Mouse (Mus musculus) spleen, postnatal 10 days (tissue): Measurements from ENCODE around the gene Ecm1.

Experiments
- DNase-seq, 2 experiments: peaks; one replicate each; pipeline ENCODE4 v3.0.0; 2021 to 2022; ENCODE audit warnings: low spot score in 2 of 2

Gene Ecm1

DNA sequence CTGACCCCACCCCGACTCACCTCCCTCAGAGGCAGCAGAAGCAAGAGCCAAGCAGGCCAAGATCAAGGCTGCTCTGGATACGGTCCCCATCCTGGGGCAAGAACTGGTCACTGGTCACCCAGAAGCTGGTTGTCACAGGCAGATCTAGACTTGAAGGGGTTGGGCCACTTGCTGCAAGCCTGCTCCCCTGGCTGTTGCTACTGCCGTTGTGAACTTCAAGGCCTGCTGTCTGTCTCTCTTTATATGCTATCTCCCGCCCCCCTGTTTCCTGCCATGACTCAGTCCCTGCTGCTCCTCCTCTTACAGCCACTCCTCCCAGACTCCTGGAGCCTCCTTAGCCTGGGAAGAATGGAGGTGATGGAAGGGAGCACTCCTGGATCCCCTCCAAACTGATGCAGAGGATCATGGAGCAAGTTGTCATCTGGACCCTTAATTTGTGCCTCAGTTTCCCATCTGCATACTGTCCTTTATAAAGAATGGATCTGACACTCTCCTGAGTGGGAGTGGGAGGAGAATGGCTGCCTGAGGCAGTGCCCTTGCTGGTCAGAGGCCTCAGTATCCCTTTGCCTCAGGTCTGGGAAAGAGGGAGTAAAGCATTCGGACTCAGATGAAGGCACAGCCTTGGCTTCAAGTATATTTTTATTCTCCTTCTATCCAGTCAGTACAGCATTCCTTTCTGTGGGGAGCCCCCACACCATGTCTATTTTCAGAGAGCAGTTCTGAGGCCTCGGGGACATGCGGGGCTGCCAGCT lies at the start of gene Ecm1:
Gene Ecm1 (minus strand): TSS at position 217 of the 752 bp plus-strand sequence.
- peak in 1 of 2 experiments; percentile 39 for DNase-seq

DNA sequence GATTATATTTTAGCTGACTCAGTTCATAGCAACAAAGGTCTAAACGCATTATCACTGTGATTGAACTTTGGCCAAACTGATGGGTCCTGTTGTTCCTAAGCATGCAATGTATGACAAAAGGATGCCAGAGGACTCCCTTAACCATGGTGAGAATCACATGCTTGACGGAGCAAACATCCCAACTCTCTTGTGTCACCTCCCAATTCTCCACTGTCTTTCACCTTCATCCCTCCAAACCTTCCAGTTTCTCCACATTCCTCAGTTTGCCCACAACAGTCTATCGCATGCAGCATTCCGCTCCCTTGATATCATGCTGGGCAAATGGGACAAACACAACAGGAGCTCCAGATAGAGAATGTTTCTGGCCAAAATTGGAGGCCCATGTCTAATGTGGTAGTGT lies 46.1 kb upstream of the Ecm1 start:
- DNase-seq, result no peak

DNA sequence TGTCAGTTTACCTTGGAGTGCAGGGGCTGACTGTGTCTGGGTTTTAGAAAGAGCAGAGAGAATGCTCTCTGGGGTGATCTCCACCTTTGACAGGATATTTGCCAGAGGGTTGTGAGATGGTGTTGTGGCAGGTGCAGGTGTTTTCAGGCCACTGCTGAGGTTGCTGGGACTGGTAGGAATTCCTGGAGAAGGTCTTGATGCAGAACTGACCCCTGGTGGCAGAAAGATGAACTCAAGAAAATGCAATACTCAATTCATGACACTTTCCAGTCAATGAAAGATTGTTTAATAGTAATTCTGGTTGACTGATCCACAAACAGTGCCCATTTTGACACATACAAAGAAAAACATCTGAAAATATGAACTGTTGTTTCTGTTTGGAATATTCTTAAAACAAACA lies 32.6 kb upstream of the Ecm1 start:
- DNase-seq, result peak in 1 of 2 experiments; percentile 52

DNA sequence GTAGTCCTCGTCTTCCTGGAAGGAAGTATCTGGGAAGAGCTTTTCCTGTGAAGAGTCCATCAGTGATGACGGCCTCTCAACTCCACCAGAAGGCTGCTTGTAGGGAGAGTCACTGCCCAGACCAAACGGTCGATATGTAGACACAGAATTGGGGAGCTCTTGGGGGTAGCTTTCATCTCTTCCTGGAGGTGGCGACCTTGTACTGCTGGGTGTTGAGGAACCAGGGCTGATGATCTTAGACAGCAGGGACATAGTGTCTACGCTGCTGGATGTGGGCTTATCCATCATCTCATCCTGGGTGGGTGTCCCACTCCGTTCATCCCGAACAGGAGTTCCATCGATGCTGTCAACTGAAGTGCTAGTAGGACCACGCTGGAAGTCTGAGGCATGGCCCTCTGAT lies 26.2 kb upstream of the Ecm1 start:
- no peak for DNase-seq

DNA sequence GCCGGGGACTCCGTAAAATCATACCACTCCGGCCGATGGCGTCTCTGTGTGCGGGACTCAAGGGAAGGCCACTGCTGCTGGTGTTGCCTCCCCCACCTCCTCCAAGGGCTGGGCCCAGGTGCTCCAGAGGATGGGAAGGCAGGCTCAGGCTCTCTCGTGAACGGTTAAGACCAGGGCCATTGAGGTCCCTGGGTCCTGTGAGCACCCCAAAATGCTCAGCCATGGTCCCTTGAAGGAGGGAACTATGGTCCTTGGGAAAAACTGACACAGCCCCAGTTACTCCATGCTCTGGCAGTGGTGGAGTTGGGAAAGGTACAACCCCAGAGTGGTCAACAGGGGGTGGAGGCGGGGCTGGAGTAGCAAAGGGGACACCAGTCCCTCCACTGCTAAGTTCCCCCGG lies 24.4 kb upstream of the Ecm1 start:
- DNase-seq, result no peak

DNA sequence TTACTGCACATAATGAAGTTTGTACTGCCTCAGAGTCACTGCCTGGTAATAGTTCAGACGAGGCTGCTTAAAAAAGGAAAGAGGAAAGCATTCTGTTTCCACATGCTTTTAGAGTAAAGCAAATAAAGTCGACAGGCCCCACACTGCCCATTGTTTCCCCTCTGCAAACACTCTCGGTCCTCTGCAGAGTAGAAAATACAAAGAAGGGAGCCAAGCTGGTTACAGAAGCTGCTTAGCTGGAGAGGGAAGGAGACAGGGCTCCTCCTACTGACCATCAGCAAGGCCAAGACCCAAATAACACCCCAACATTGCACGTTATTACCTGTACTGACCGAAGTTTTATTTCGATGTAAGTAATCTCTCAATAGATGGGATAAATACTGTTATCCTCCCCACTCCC lies 23.6 kb upstream of the Ecm1 start:
- no peak for DNase-seq

DNA sequence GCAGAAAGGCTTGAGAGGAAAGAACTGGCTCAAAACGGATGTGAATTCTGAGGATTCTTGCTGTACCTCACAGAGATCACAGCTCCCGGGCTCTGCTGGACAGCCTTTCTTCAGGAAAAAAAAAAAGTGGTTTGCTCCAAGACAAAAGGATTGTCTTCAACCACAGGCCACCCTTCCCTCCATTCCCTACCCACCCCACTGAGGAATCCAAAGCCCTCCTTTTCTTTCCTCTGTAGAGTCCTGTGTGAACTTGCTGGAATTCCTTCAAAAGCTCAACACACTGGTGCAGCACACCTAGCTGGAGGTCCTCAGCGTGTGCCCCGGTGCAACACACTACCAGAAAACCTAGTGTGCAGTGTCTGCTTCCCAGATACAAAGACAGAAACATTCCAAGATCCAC lies 22.4 kb upstream of the Ecm1 start:
- DNase-seq, result no peak

DNA sequence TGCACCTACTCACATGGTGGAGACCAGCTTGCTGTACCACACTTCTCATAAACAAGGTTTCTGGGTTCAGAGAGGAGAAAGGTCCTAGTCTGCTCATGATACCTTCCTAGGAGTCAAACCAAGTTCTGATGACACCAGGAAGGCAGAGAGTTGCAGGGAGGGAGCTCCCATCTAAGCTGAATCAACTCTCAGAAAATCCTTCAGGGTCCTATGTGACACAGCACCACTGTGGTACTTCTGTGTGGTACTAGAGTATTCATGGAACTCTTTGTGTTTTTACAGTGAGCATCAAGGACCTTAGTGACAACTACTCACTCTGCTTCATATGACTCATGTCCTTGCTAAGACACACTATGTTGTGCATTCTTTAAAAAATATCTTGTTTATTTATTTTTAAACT lies 21.3 kb upstream of the Ecm1 start:
- DNase-seq, result no peak

DNA sequence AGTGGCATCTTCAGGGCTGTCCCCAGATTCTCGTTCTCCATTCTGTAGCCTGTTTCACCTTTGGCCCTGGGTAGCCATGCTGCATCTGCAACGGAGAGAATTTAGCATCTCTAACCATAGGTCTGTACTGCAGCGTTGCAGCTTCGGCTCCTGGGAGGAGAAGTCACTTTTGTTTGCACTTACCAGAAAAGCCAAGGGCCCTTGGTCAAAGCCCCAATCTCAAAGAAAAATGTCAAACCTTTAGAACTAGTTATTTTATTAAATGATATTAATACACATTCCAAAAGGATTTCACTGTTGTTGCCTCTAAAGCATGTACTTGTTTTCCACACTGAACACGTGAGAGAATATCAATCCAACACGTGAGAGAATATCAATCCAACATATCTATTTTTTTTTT lies 20.7 kb upstream of the Ecm1 start, which contains the start of gene Tars2:
Gene Tars2 (minus strand): TSS at position 101 of the 400 bp plus-strand sequence.
- no peak for DNase-seq

DNA sequence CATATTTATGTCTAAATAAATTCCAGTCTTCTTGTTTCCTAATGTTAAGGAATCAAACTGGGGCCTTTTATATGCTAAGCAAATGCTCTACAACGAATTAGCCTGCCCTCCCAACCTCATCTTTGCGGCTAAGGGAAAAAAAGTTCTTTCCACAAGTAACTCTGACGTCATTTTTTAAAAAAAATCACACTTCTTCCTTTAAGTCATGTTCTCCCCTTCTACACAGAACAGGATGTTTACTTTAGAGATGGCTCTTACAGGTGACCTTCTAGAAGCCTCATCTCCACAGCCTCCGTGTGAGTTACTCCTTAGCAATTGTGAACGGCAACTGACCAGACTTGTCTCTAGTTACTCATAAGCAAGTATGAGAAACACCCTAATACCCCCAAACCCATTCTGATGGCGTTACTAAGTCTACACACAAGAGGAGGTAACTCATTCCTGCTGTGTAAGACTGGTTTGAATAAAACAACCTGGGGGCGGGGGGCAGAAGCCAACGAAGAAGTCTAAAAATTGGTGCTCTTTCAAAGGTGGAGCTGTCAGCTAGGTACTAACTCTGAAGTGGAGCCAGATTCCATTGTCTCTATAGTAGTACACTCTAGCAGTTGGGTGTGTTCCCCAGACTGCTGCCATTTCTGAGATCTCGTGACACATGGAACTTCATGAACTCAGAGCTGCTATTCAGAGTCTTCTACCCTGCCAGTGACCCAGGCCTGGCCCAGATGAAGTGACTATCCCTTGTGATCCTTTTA lies 19.3 kb upstream of the Ecm1 start:
- no peak for DNase-seq

DNA sequence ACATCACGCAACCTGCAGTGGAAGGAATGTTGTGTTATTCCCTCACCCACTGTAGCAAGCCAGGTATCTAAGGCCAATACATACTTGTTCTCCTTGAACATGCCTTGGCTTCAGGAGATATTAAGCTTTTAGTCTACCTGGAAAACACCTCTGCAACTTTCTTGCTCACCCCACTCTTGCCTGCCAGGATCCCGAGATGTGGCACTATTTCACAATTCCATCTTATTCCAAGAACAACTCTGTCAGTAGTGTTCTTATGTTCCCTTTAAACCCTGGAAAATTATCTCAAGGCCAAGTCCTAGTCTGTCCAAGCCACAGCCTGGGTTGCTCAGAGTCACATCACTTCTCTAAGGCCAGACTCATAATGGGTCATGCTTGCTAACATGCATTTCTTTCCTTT lies 17.4 kb upstream of the Ecm1 start:
- DNase-seq, result no peak

DNA sequence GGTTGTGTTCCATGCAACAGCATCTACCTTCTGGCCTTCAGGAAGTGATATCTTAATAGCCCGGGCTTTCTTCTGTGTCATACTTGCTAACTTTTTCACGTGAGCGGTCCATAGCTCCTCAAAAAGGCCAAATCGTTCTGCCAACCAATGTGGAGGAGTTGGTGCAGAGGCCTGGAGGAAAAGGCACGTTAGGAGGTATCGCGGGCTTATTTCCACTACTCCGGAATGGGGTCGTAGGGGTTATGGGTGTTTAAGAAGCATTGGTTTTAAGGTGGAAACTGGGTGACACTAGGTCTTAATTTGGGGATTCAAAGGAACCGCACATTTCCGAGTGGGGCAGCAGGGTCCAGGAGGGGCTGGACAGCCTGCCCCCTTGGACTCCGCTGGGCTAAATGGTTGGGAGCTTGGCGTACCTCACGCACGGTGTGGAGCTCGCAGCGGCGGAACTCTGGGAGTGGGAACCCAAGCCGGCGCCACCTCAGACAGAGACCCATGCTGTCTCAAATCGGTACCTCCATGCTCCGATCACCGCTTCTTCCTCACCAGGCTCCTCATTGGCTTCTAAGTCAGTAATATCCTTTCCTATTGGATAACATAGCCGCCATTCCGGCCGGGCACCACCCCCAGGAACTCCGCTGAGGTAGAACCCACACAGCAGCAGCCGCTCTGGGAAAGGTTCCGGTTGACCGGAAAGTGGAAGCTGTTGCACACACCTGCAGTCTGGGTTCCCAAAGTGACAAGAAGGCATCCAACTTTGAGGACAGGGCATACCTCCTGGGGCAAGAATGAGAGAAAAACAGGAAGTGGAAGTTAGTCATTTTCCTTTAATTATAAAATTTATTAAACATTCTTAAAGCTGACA lies 15.2 kb upstream of the Ecm1 start:
- peak; percentile 84 to 90 for DNase-seq

DNA sequence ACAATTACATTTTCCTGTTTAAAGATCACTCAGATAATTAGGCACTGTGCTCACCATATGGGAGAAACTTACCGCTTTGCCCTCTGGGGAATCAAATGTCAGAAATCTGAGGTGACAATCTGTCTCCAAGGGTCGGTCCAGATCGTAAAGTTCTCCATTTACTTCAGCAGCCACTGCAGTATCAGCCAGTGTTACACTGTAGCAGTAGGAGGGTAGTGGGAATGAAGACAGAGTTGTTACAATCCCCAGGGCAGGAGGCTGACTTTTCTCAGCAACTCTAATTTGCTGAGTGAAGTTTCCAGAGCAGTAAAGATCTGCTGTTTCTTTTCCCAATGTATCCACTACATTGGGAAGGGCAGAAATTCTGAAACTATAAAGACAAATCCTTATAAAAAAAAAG lies 13.6 kb upstream of the Ecm1 start:
- DNase-seq, result no peak

DNA sequence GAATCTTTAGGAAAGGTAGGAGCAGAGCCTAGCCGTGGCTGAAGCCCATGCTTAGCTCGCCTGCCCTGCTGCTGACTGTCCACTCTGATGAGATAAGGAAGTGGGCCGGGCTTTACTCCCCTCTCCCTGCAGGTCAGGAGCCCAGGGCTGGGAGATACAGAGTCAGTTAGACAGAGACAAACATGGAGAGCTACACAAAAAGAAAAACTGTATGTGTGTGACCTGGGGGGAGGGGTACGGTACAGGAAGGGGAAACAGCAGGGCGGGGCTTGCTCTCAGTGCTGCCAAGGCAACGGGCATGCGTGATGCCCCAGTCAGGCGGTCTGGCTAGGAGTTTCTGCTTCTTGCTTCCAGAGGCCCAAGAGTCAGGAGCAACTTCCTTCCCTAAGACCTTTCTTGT lies 1.0 kb upstream of the Ecm1 start:
- DNase-seq, result peak in 1 of 2 experiments; percentile 63

DNA sequence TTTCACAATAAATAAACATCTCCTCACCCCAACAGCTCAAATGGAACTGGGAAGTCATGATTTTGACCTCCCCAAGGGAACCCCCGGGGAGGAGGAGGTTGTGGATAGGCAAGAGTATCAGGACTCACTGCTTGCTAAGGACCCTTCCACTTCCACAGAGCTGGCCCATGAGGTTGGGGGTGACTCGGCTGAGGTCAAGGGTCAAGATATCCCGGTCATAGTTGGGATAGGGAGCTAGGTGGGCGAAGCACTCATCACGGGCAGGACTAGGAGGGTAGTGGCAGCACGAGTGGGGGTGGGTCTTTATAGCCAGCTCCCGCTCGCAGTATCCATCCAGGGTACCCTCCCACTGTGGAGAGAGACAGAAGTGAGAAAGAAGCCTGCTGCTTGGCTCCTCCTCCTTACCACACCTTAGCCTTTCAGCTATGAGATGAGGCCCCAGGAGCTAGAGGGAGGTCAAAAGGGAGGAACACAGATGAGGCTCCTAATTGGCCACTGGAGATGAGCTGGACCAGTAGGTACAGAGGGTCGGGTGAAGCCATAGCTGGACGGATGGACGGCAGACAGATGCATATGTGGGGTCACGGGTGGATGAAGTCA lies 4.2 kb downstream of the Ecm1 start:
- DNase-seq, result no peak

DNA sequence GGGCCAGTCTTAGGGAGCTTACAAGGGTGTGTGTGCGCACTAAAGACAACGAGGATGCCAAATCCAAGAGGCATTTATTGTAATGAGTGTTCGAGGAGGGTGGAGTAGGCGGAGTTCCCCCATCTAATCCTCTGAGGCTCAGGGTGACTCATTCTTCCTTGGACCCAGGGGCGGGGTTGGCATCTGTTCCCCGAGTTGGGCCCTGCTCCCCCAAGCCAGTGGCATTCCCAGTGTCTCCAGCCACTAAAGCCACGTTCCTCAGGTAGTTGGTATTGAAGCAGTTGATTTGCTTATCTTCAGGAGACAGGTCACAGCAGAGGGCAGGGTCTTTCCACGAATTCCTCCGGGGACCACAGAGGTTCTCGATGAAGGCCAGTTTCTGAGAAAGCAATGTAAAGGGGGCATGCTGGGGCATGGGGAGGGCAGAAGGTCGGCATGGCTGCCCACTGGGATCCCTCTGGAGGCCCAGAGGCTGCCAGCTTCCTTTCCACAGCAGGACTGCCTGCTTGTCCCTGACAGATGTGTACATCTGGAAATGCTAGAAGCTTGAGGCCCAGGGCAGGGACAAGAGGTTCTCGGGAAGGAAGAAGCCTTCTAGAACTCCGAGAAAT lies 5.2 kb downstream of the Ecm1 start:
- no peak for DNase-seq

DNA sequence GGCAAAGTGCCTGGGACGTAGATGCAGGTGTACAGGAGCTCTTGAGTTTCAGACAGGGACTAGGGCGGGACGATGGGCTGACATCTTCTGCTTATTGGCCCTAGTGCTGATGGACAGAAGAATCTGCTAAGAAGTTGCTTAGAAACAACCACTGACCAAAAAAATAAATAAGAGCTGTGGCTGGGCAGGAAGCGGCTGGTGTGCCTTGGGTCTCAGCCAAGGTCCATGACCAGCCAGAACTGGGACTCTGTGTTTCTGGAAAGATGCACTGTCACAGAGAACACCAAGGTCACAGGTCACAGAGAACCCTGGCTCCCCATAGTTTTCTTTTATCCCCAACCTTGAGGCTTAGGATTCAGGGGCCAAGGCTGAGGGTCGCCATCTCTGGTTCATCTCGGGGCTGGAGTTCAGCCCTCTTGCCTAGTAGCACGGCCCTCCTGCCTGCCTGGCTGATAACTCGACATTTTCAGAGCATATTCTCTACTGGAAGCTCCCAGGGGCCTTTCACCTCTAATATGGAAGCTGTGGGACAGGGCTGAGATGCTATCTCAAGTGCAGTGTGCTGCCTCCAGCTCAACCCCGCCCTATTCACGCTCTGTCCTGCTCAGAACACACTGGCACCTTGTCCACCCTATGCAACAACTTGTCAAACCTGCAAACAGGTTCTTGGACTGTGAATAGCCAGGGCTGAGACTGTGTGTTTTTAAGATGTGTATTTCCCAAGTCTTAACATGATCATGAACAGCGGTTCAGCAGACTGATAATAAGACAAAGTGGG lies 6.4 kb downstream of the Ecm1 start:
- DNase-seq, result no peak

DNA sequence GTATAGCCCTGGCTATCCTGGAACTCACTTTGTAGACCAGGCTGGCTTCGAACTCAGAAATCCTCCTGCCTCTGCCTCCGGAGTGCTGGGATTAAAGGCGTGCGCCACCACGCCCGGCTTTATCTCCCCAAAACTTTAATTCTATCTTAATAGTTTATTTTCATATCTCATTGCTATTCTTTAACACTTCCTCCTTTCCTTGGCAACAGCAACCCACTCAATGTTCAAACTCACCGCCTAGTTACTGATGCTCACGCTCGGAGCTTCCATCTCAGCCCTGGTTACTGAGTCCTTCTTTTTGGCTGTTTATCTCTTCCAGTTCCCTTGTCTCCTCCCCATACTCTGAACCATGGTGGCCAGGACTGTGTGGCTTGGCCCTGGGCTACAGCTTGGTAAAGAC lies 7.1 kb downstream of the Ecm1 start:
- DNase-seq, result no peak

DNA sequence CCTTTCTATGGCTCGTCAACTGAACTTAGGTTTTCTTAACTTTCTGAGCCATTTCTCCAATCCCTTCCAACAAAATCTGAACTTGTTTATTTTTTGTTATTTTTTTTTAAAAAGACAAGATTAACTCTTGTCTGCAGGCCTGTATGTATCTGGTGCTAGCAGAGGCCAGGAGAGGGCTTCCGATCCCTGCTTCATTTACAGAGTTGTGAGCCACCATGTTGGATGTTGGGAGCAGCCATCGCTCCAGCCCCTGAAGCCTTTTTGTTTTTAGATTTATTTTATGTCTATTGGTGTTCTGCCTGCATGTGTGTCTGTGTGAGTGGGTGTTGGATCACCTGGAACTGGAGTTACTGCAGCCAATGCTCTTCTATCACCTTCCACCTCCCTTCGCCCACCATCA lies 7.6 kb downstream of the Ecm1 start:
- DNase-seq, result no peak

DNA sequence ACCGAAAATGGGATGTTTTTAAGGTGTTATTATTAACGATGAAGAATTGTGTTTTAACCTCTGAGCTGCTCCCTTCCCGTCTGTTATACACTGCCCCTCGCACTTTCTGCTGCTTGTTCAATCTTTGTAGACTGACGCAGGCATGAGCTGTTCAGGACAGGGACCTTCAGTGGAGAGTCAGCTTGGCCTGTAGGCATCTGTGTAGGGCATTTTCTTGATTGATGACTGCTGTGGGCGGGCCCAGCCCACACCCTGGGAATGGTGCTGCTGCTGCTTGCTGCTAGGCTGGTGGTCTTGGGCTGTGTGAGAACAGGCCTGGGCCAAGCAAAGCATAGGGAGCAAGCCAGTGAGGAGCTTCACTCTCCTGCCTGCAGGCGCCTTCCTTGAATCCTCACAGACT lies 8.9 kb downstream of the Ecm1 start:
- no peak for DNase-seq

DNA sequence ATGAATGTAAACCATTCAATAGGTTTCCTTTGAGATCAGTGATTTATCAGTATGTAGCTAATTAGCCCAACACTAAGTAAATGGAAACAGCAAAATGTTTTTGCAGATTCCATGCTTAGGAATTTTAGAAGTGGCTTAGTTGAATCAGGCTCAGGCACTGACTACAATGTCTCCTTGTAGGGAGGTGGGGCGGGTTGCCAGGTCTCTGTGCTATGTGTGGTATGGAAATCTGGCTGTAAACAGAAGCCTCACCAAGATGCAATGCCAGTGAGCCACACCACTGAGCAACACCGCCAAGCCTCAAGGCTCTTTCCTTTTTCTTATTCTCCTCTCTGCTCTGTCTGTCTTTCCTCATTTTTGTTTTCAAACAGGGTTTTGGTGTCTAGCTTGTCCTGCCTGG lies 10.5 kb downstream of the Ecm1 start:
- DNase-seq, result no peak
